Mouse (Mus musculus) MEL (cell line): Measurements from ENCODE around the gene Fpr2. TPM values are rescaled to one million over a fixed set of nuclear protein-coding genes. Genes with fewer than 3 reads are reported as not detected.

Source experiments
- DNase-seq: peaks from one replicate; pipeline ENCODE4 v3.0.0; 2011; ENCODE audit warnings: low read depth, low spot score
- H3K27ac ChIP-seq: 2 replicates; pipeline ENCODE4 v1.5.1; 2012; ENCODE audit warnings: low read depth, mild to moderate bottlenecking, control low read depth, low read length, moderate library complexity; ENCODE audit not compliant: control insufficient read depth
- H3K27me3 ChIP-seq, 2 experiments: fragments of 150-350 bp in 1 of 2; sonication (generic) in 1 of 2; 2 replicates each; pipeline ENCODE4 v1.6.1; 2012; ENCODE audit warnings: low read length in 2 of 2, mild to moderate bottlenecking in 2 of 2, improper control_type of control experiment in 1 of 2, moderate library complexity in 1 of 2; ENCODE audit not compliant: insufficient read depth in 2 of 2, control insufficient read depth in 1 of 2
- H3K36me3 ChIP-seq, 2 experiments: 2 replicates each; pipeline ENCODE4 v1.6.1; 2012 to 2014; ENCODE audit warnings: low read length in 2 of 2, improper control_type of control experiment in 1 of 2, inconsistent platforms in 1 of 2, mild to moderate bottlenecking in 1 of 2; ENCODE audit not compliant: insufficient read depth in 2 of 2, control insufficient read depth in 1 of 2
- H3K4me1 ChIP-seq, 2 experiments: fragments of 150-350 bp in 1 of 2; sonication (generic) in 1 of 2; 2 replicates each; pipeline ENCODE4 v1.6.1; 2012; ENCODE audit warnings: low read length in 2 of 2, improper control_type of control experiment in 1 of 2, mild to moderate bottlenecking in 1 of 2; ENCODE audit not compliant: insufficient read depth in 2 of 2, control insufficient read depth in 1 of 2
- H3K4me3 ChIP-seq, 2 experiments: fragments of 150-350 bp in 1 of 2; sonication (generic) in 1 of 2; 2 replicates each; pipeline ENCODE4 v1.5.1; 2012; ENCODE audit warnings: low read depth in 2 of 2, low read length in 2 of 2, mild to moderate bottlenecking in 2 of 2, moderate library complexity in 2 of 2, control low read depth in 1 of 2, improper control_type of control experiment in 1 of 2; ENCODE audit not compliant: control insufficient read depth in 1 of 2, insufficient read depth in 1 of 2
- H3K79me2 ChIP-seq: 2 replicates; pipeline ENCODE4 v1.6.1; 2012; ENCODE audit warnings: mild to moderate bottlenecking, low read length, moderate library complexity; ENCODE audit not compliant: control insufficient read depth, poor library complexity, insufficient read depth
- H3K9ac ChIP-seq: 2 replicates; pipeline ENCODE4 v1.6.1; 2012; ENCODE audit warnings: low read depth, mild to moderate bottlenecking, control low read depth, low read length, moderate library complexity; ENCODE audit not compliant: control insufficient read depth, poor library complexity, severe bottlenecking
- H3K9me3 ChIP-seq: fragments of 150-350 bp; sonication (generic); replicated peaks from 2 replicates; pipeline ENCODE4 v1.6.1; 2012; ENCODE audit warnings: mild to moderate bottlenecking, low read length, improper control_type of control experiment, moderate library complexity; ENCODE audit not compliant: insufficient read depth
- BHLHE40 ChIP-seq: IDR thresholded peaks from 2 replicates; pipeline ENCODE4 v1.6.1; 2012; ENCODE audit warnings: low read depth, mild to moderate bottlenecking, inconsistent platforms, low read length, improper control_type of control experiment, borderline replicate concordance
- CHD2 ChIP-seq: IDR thresholded peaks from 2 replicates; pipeline ENCODE4 v1.6.1; 2011; ENCODE audit warnings: low read length, improper control_type of control experiment
- CTCF ChIP-seq, 3 experiments: IDR thresholded peaks in 2 of 3; conservative IDR thresholded peaks in 1 of 3; 2 replicates each; pipeline ENCODE4 v1.5.1; 2011 to 2012; ENCODE audit warnings: low read length in 3 of 3, low read depth in 2 of 3, mild to moderate bottlenecking in 2 of 3, improper control_type of control experiment in 1 of 3, inconsistent platforms in 1 of 3, mixed read lengths in 1 of 3, moderate library complexity in 1 of 3; ENCODE audit not compliant: control insufficient read depth in 1 of 3, insufficient read depth in 1 of 3, poor library complexity in 1 of 3, severe bottlenecking in 1 of 3
- ELF1 ChIP-seq: IDR thresholded peaks from 2 replicates; pipeline ENCODE4 v1.6.1; 2014; ENCODE audit warnings: low read depth, mild to moderate bottlenecking, inconsistent platforms, low read length, improper control_type of control experiment, moderate library complexity
- EP300 ChIP-seq, 2 experiments: IDR thresholded peaks; 2 replicates each; pipeline ENCODE4 v1.6.1; 2011; ENCODE audit warnings: improper control_type of control experiment in 2 of 2, low read length in 2 of 2, low read depth in 1 of 2, mild to moderate bottlenecking in 1 of 2
- ETS1 ChIP-seq: IDR thresholded peaks from 2 replicates; pipeline ENCODE4 v1.6.1; 2012; ENCODE audit warnings: low read depth, mild to moderate bottlenecking, inconsistent platforms, low read length, improper control_type of control experiment, moderate library complexity
- GATA1 ChIP-seq: IDR thresholded peaks from 2 replicates; pipeline ENCODE4 v1.6.1; 2011; ENCODE audit warnings: low read depth, low read length, improper control_type of control experiment
- JUND ChIP-seq: IDR thresholded peaks from 2 replicates; pipeline ENCODE4 v1.6.1; 2011; ENCODE audit warnings: low read depth, mild to moderate bottlenecking, improper control_type of control experiment, low read length
- KAT2A ChIP-seq: conservative IDR thresholded peaks from 2 replicates; pipeline ENCODE4 v1.6.1; 2012; ENCODE audit warnings: low read depth, low read length, improper control_type of control experiment, inconsistent platforms
- MAFK ChIP-seq: IDR thresholded peaks from 2 replicates; pipeline ENCODE4 v1.6.1; 2011; ENCODE audit warnings: low read depth, mild to moderate bottlenecking, low read length, improper control_type of control experiment, borderline replicate concordance
- MAZ ChIP-seq: IDR thresholded peaks from 2 replicates; pipeline ENCODE4 v1.6.1; 2012; ENCODE audit warnings: low read depth, mild to moderate bottlenecking, inconsistent platforms, low read length, improper control_type of control experiment
- MXI1 ChIP-seq: IDR thresholded peaks from 2 replicates; pipeline ENCODE4 v1.6.1; 2011; ENCODE audit warnings: mild to moderate bottlenecking, low read depth, low read length, improper control_type of control experiment
- MYB ChIP-seq: IDR thresholded peaks from 2 replicates; pipeline ENCODE4 v1.6.1; 2011; ENCODE audit warnings: mild to moderate bottlenecking, low read depth, low read length, improper control_type of control experiment
- MYC ChIP-seq: IDR thresholded peaks from 2 replicates; pipeline ENCODE4 v1.6.1; 2011; ENCODE audit warnings: low read depth, mild to moderate bottlenecking, low read length, improper control_type of control experiment, moderate library complexity
- NELFE ChIP-seq: IDR thresholded peaks from 2 replicates; pipeline ENCODE4 v1.6.1; 2011; ENCODE audit warnings: low read depth, low read length, improper control_type of control experiment
- NRF1 ChIP-seq: IDR thresholded peaks from 2 replicates; pipeline ENCODE4 v1.6.1; 2014; ENCODE audit warnings: low read depth, mild to moderate bottlenecking, inconsistent platforms, low read length, improper control_type of control experiment, moderate library complexity; ENCODE audit not compliant: poor library complexity, insufficient read depth, severe bottlenecking
- POLR2AphosphoS5 ChIP-seq: IDR thresholded peaks from 2 replicates; pipeline ENCODE4 v1.6.1; 2012; ENCODE audit warnings: low read depth, borderline replicate concordance, mild to moderate bottlenecking, inconsistent platforms, low read length, moderate library complexity, mixed read lengths
- RAD21 ChIP-seq: IDR thresholded peaks from 2 replicates; pipeline ENCODE4 v1.6.1; 2011; ENCODE audit warnings: mild to moderate bottlenecking, low read depth, low read length, improper control_type of control experiment
- SIN3A ChIP-seq: IDR thresholded peaks from 2 replicates; pipeline ENCODE4 v1.6.1; 2012; ENCODE audit warnings: low read length, improper control_type of control experiment, inconsistent platforms
- SMC3 ChIP-seq: IDR thresholded peaks from 2 replicates; pipeline ENCODE4 v1.6.1; 2011; ENCODE audit warnings: low read depth, low read length, improper control_type of control experiment
- TBP ChIP-seq: IDR thresholded peaks from 2 replicates; pipeline ENCODE4 v1.8.0; 2011; ENCODE audit warnings: low read depth, low read length, improper control_type of control experiment
- TCF12 ChIP-seq: IDR thresholded peaks from 2 replicates; pipeline ENCODE4 v1.6.1; 2014; ENCODE audit warnings: low read depth, mild to moderate bottlenecking, inconsistent platforms, low read length, improper control_type of control experiment, moderate library complexity
- UBTF ChIP-seq: IDR thresholded peaks from 2 replicates; pipeline ENCODE4 v1.6.1; 2012; ENCODE audit warnings: low read depth, mild to moderate bottlenecking, inconsistent platforms, low read length, improper control_type of control experiment, moderate library complexity, borderline replicate concordance; ENCODE audit not compliant: insufficient read depth
- ZC3H11A ChIP-seq: IDR thresholded peaks from 2 replicates; pipeline ENCODE4 v1.6.1; 2012; ENCODE audit warnings: low read depth, mild to moderate bottlenecking, inconsistent platforms, low read length, improper control_type of control experiment
- ZKSCAN1 ChIP-seq: IDR thresholded peaks from 2 replicates; pipeline ENCODE4 v1.6.1; 2012; ENCODE audit warnings: low read depth, mild to moderate bottlenecking, inconsistent platforms, low read length, improper control_type of control experiment, moderate library complexity
- ZMIZ1 ChIP-seq: IDR thresholded peaks from 2 replicates; pipeline ENCODE4 v1.6.1; 2012; ENCODE audit warnings: low read depth, mild to moderate bottlenecking, inconsistent platforms, low read length, improper control_type of control experiment, moderate library complexity
- ZNF384 ChIP-seq: IDR thresholded peaks from 2 replicates; pipeline ENCODE4 v1.6.1; 2012; ENCODE audit warnings: low read depth, mild to moderate bottlenecking, inconsistent platforms, low read length, improper control_type of control experiment
- polyA plus RNA-seq, 2 experiments: library from polyadenylated mRNA; stranded (reverse) in 1 of 2; unstranded in 1 of 2; fragments of >175 nt in 1 of 2; fragments of >200 nt in 1 of 2; gene quantifications; 2 replicates each; pipeline versions ENCODE4 v1.2.1 to v1.2.4; 2012; ENCODE audit warnings: low replicate concordance in 2 of 2, low read depth in 1 of 2; ENCODE audit not compliant: insufficient read length in 2 of 2, insufficient read depth in 1 of 2, missing spikeins in 1 of 2
- total RNA-seq: library from RNA; depleted of rRNA; stranded (reverse); fragments of 300-350 nt; gene quantifications from 2 replicates; pipeline ENCODE4 v1.2.3, GENCODE M21; 2012

Fpr2 gene
- total and polyA plus RNA-seq, 3 experiments = not detected

GRCm38 (mm10) chr17:17845187-17846027 is 42.2 kb upstream of the Fpr2 start:
- TF ChIP-seq SIN3A = no peak
- TF ChIP-seq CTCF (IDR thresholded peaks at IDR 0.05 in 2 of 3, conservative IDR thresholded peaks at IDR 0.05 in 1 of 3; ENCODE audit: control insufficient read depth in 1 of 3, insufficient read depth in 1 of 3, low read depth in 2 of 3, low read length in 3 of 3, poor library complexity in 1 of 3, severe bottlenecking in 1 of 3) = peak in 2 of 3 experiments; percentile 7 to 47; a peak in 2 of 6 replicates
- TF ChIP-seq NELFE = no peak
- peak; percentile 37; the same call in 1 of the 2 replicates for TF ChIP-seq ZC3H11A
- peak; percentile 48 for TF ChIP-seq RAD21
- TF ChIP-seq MAFK = no peak
- no peak for TF ChIP-seq CHD2
- TF ChIP-seq ETS1 = no peak
- peak; percentile 53 for TF ChIP-seq SMC3
- TF ChIP-seq TBP = no peak
- peak; percentile 44 for DNase-seq
- Histone ChIP-seq H3K27me3 (no peaks in the 10 kb centered on the region), H3K9ac (no peak overlapping the region), H3K79me2 (no peaks in the 10 kb centered on the region), H3K36me3 (peaks cover 0 to 13% of the 10 kb centered on the region in 2 experiments; a peak in 2 of 4 replicates), H3K4me1 (peaks cover 6 to 20% of the 10 kb centered on the region in 2 experiments), H3K27ac (no peak overlapping the region), H3K9me3 (no peaks in the 10 kb centered on the region), H3K4me3 (no peak overlapping the region)

DNA sequence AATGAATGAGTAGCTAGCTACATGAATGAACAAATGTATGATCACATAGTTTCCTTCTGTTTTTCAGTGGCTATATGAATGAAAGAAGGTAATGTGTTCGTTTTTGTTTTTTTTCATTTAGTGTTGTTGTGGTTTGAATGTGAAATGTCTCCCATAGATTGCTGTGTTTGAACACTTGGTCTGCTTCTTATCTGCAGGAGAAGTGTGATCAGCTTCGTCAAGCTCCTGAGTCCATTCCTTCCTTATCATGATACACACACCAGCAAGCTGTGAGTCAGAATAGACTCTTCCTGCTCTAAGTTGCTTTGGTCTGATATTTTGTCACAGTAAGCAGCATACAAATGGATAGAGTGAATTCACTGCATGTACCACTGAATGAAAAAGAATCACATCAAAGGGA is 38.6 kb upstream of the Fpr2 start:
- peak; percentile 91 for DNase-seq
- H3K9ac ChIP-seq = no peak overlapping the region
- no peaks in the 10 kb centered on the region for H3K9me3 ChIP-seq
- peaks cover 0 to 13% of the 10 kb centered on the region in 2 experiments; a peak in 2 of 4 replicates for H3K36me3 ChIP-seq
- peaks cover 6 to 20% of the 10 kb centered on the region in 2 experiments for H3K4me1 ChIP-seq
- H3K4me3 ChIP-seq = peak overlapping the region in 1 of 2 experiments; percentile 29; a peak in 2 of 4 replicates
- H3K79me2 ChIP-seq = no peaks in the 10 kb centered on the region
- no peaks in the 10 kb centered on the region for H3K27me3 ChIP-seq
- H3K27ac ChIP-seq = no peak overlapping the region
- no peak for TF ChIP-seq KAT2A
- TF ChIP-seq ZKSCAN1 = no peak
- no peak for TF ChIP-seq MAZ
- no peak for TF ChIP-seq POLR2AphosphoS5
- peak; percentile 96 to 99 for TF ChIP-seq EP300 (IDR thresholded peaks at IDR 0.05; ENCODE audit: low read depth in 1 of 2, low read length in 2 of 2)
- no peak for TF ChIP-seq ZC3H11A
- TF ChIP-seq MXI1 = peak; percentile 58; the same call in 1 of the 2 replicates
- 0 out of 2 replicates have a peak, but pooled peaks have one; percentile 36 for TF ChIP-seq ELF1
- TF ChIP-seq CTCF (IDR thresholded peaks at IDR 0.05 in 2 of 3, conservative IDR thresholded peaks at IDR 0.05 in 1 of 3; ENCODE audit: control insufficient read depth in 1 of 3, insufficient read depth in 1 of 3, low read depth in 2 of 3, low read length in 3 of 3, poor library complexity in 1 of 3, severe bottlenecking in 1 of 3) = no peak
- TF ChIP-seq ZMIZ1 = no peak
- TF ChIP-seq ZNF384 = peak; percentile 91
- TF ChIP-seq MYB = no peak
- peak; percentile 95 for TF ChIP-seq ETS1
- TF ChIP-seq SIN3A = peak; percentile 87
- TF ChIP-seq UBTF = no peak
- TF ChIP-seq MYC = peak; percentile 56; the same call in 1 of the 2 replicates
- TF ChIP-seq SMC3 = no peak
- peak; percentile 97 for TF ChIP-seq TCF12
- no peak for TF ChIP-seq NRF1
- TF ChIP-seq NELFE = no peak
- no peak for TF ChIP-seq MAFK
- TF ChIP-seq JUND = 0 out of 2 replicates have a peak, but pooled peaks have one; percentile 59
- peak; percentile 39 for TF ChIP-seq CHD2
- TF ChIP-seq GATA1 = peak; percentile 100
- peak; percentile 84 for TF ChIP-seq BHLHE40
